Mouse (Mus musculus) cerebellum, adult 2 months (tissue): ENCODE results near the gene Lce1c. TPM values are rescaled to one million over a fixed set of nuclear protein-coding genes. Genes with fewer than 3 reads are reported as not detected.

Experiments
- DNase-seq, 2 experiments: peaks; one replicate each; pipeline ENCODE4 v3.0.0; 2021
- H3K27ac ChIP-seq: fragments of 200-500 bp; 2 replicates; pipeline ENCODE4 v1.5.1; 2012; ENCODE audit warnings: low read length, control low read depth, inconsistent platforms; ENCODE audit not compliant: insufficient read depth
- H3K27me3 ChIP-seq: fragments of 200-500 bp; 2 replicates; pipeline ENCODE4 v1.6.1; 2012; ENCODE audit warnings: inconsistent platforms, mild to moderate bottlenecking, low read length, moderate library complexity; ENCODE audit not compliant: control insufficient read depth, insufficient read depth
- H3K4me1 ChIP-seq: fragments of 200-500 bp; 2 replicates; pipeline ENCODE4 v1.6.1; 2011; ENCODE audit warnings: low read length; ENCODE audit not compliant: control insufficient read depth, insufficient read depth
- H3K4me3 ChIP-seq: fragments of 200-500 bp; replicated peaks from 2 replicates; pipeline ENCODE3; 2011; ENCODE audit warnings: mild to moderate bottlenecking, low read depth, low read length, control low read depth; ENCODE audit not compliant: insufficient read depth
- CTCF ChIP-seq: fragments of 200-500 bp; IDR thresholded peaks from 2 replicates; pipeline ENCODE4 v1.5.1; 2011; ENCODE audit warnings: low read depth, mild to moderate bottlenecking, control low read depth, low read length, moderate library complexity, borderline replicate concordance; ENCODE audit not compliant: insufficient read depth
- POLR2A ChIP-seq: fragments of 200-500 bp; IDR thresholded peaks from 2 replicates; pipeline ENCODE4 v1.6.1; 2011; ENCODE audit warnings: low read length, control low read depth, borderline replicate concordance; ENCODE audit not compliant: insufficient read depth
- WGBS: fragments of 180-500 bp; shearing (Covaris S2); methylation state at CpG from one replicate; pipeline ENCODE4 v1.1.7; 2018; 5-methylcytosine and 5-hydroxymethylcytosine counted together
- polyA plus RNA-seq: library from polyadenylated mRNA; depleted of rRNA; stranded (reverse); fragments of >200 nt; gene quantifications from 2 replicates; pipeline ENCODE4 v1.2.3, GENCODE M21; 2012; rRNA removed

Gene Lce1c
- polyA plus RNA-seq, 1 experiment = not detected

DNA sequence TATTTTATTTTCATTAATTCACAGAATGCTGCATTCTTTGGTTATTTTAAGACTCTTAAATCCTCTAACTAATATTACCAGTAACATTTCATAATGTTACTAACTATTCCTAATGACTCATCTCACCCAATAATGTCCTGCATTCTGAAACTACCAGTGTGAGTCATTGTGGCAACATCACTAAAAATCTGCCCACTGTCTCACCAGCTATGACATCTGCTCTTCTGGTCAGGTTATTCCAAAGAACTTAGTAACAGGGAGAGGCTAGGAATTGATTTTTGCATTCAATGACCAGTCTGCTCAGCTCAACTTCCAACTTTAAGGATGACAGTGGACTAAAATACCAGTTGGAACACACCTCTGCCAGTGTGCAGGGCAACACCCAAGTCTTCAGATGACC is 12.6 kb downstream of the Lce1c start:
- no peak overlapping the region for H3K27ac ChIP-seq
- no peaks in the 10 kb centered on the region for H3K27me3 ChIP-seq
- H3K4me3 ChIP-seq = no peak overlapping the region
- no peak for TF ChIP-seq POLR2A
- H3K4me1 ChIP-seq = no peaks in the 10 kb centered on the region
- DNase-seq = no peak

DNA sequence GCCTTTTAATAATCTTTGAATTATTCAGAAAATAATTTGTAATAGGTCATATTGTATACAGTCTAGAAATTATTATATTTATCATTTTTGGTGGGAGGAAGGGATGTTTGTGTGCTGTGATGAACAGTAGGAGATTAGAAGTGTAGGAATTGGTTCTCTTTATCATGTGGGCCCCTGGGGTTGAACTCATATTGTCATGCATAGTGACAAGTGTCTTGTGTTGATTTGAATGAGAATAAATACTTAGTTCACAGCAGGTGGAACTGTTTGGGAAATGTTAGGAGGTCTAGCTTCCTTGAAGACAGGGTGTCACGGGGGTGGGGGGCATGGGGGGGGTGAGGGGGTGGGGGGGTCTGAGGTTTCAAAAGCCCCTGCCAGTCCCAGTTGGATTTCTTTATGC is 15.6 kb downstream of the Lce1c start:
- TF ChIP-seq CTCF = no peak
- TF ChIP-seq POLR2A = no peak
- no peak for DNase-seq
- Histone ChIP-seq H3K27ac (no peak overlapping the region), H3K4me1 (no peaks in the 10 kb centered on the region), H3K27me3 (no peaks in the 10 kb centered on the region), H3K4me3 (no peak overlapping the region)
- 13% methylated on average over 1 of the region's 1 CpGs for WGBS

GRCm38 (mm10) chr3:92708974-92709373 is 29.9 kb downstream of the Lce1c start, which contains the start of gene Lce1e:
TSS of gene Lce1e (minus strand) at chr3:92709074.
- TF ChIP-seq CTCF (no peak), POLR2A (no peak)
- Histone ChIP-seq H3K4me1 (no peaks in the 10 kb centered on the region), H3K27me3 (no peaks in the 10 kb centered on the region), H3K27ac (no peak within 1 kb of the TSS), H3K4me3 (no peak within 1 kb of the TSS)
- DNase-seq = no peak
- WGBS = 67% methylated on average over 2 of the region's 2 CpGs

GRCm38 (mm10) chr3:92715122-92715521 is 36.1 kb downstream of the Lce1c start:
- no peak overlapping the region for H3K4me3 ChIP-seq
- H3K27me3 ChIP-seq = no peaks in the 10 kb centered on the region
- no peak overlapping the region for H3K27ac ChIP-seq
- TF ChIP-seq CTCF (no peak), POLR2A (no peak)
- no peak for DNase-seq
- H3K4me1 ChIP-seq = no peaks in the 10 kb centered on the region

DNA sequence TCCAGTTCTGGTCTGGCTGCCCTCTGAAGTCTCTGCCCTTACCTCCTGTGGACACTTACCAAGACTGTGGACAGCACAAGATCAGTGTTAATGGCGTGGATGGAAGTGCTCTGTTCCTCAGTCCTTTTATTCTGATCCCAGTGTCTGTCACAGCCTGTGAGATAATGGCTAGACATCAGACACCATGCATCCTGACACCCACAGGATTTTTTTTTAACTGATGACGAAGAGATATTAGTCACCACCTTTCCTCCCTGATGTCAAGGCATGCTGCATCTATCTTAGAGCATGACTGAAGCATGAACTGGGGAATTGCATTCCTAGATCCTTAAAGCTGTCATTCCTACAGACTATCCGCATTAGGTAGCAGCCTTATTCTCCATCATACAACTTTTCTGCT is 41.2 kb downstream of the Lce1c start, which contains the start of gene Lce1f:
Gene Lce1f, minus strand, starts transcription at position 101 of the 400 bp plus-strand sequence.
- DNase-seq = no peak
- Histone ChIP-seq H3K27me3 (no peaks in the 10 kb centered on the region), H3K27ac (no peak within 1 kb of the TSS), H3K4me3 (no peak within 1 kb of the TSS), H3K4me1 (no peaks in the 10 kb centered on the region)
- 69% methylated on average over 3 of the region's 3 CpGs for WGBS
- TF ChIP-seq CTCF = no peak
- TF ChIP-seq POLR2A = no peak

DNA sequence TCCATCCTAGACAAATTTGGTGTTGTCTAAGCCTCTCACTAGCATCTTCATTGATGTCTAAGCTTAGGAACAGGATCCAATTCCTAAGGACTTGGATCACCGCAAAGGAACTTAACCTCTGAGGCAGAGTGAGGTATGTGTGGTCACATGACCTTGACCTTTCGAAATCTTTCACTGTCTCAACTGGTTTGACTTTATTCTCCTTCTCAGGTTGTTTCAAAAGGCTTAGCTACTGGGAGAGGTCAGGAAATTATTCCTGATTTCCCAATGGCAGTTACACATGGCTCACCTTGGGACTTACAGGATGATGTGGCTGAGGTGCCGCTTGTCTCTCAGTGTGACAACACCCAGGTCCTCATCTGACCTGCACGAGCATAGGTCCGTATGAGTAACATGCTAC is 43.6 kb downstream of the Lce1c start:
- TF ChIP-seq POLR2A = no peak
- TF ChIP-seq CTCF = no peak
- WGBS = 89% methylated on average over 5 of the region's 5 CpGs

More for the DNA sequence above, 43.6 kb downstream of the Lce1c start:
- no peak overlapping the region for H3K27ac ChIP-seq
- no peaks in the 10 kb centered on the region for H3K27me3 ChIP-seq
- no peaks in the 10 kb centered on the region for H3K4me1 ChIP-seq
- DNase-seq = no peak
- H3K4me3 ChIP-seq = no peak overlapping the region

Other genes with a start within 250 kb of the Lce1c start
- gene Gm9774, start 249.8 kb upstream of the Lce1c start, polyA plus RNA-seq = 9.8 and 9.9 TPM in 2 replicates
- not detected in 2 replicates for gene Sprr2k, start 246.7 kb upstream of the Lce1c start, polyA plus RNA-seq
- not detected in 2 replicates for gene Sprr1b, start 240.5 kb upstream of the Lce1c start, polyA plus RNA-seq
- not detected in 2 replicates for gene Sprr3, start 220.5 kb upstream of the Lce1c start, polyA plus RNA-seq
- 0.70 and 0.95 TPM in 2 replicates for gene Sprr1a, start 193.4 kb upstream of the Lce1c start, polyA plus RNA-seq
- not detected in 2 replicates for gene Sprr4, start 178.8 kb upstream of the Lce1c start, polyA plus RNA-seq
- gene 2310046K23Rik, start 144.7 kb upstream of the Lce1c start, polyA plus RNA-seq = not detected in 2 replicates
- gene Ivl, start 105.5 kb upstream of the Lce1c start, polyA plus RNA-seq = not detected in 2 replicates
- not detected in 2 replicates for gene Smcp, start 90.2 kb upstream of the Lce1c start, polyA plus RNA-seq
- not detected in 2 replicates for gene 2210017I01Rik, start 71.8 kb upstream of the Lce1c start, polyA plus RNA-seq
- gene Lce6a, start 57.6 kb upstream of the Lce1c start, polyA plus RNA-seq = not detected in 2 replicates
- not detected in 2 replicates for gene Lce1a1, start 30.9 kb upstream of the Lce1c start, polyA plus RNA-seq
- gene Lce1b, start 22.3 kb upstream of the Lce1c start, polyA plus RNA-seq = not detected in 2 replicates
- not detected in 2 replicates for gene Lce1a2, start 8.9 kb upstream of the Lce1c start, polyA plus RNA-seq
- not detected in 2 replicates for gene Lce1d, start 8.0 kb downstream of the Lce1c start, polyA plus RNA-seq
- gene Lce1e, start 29.8 kb downstream of the Lce1c start, polyA plus RNA-seq = not detected in 2 replicates
- gene Lce1f, start 41.1 kb downstream of the Lce1c start, polyA plus RNA-seq = not detected in 2 replicates
- gene Gm38119, start 59.8 kb downstream of the Lce1c start, polyA plus RNA-seq = not detected in 2 replicates
- not detected in 2 replicates for gene Lce1g, start 73.1 kb downstream of the Lce1c start, polyA plus RNA-seq
- gene Lce1h, start 85.8 kb downstream of the Lce1c start, polyA plus RNA-seq = not detected in 2 replicates
- gene Lce1i, start 99.7 kb downstream of the Lce1c start, polyA plus RNA-seq = not detected in 2 replicates
- not detected in 2 replicates for gene Lce1j, start 111.3 kb downstream of the Lce1c start, polyA plus RNA-seq
- not detected in 2 replicates for gene Lce1k, start 128.6 kb downstream of the Lce1c start, polyA plus RNA-seq
- gene Kprp, start 148.0 kb downstream of the Lce1c start, polyA plus RNA-seq = not detected in 2 replicates
- gene Lce1l, start 172.0 kb downstream of the Lce1c start, polyA plus RNA-seq = not detected in 2 replicates
- not detected in 2 replicates for gene 2310050C09Rik, start 191.0 kb downstream of the Lce1c start, polyA plus RNA-seq
- not detected in 2 replicates for gene Lce3a, start 247.0 kb downstream of the Lce1c start, polyA plus RNA-seq